Mouse (Mus musculus) heart, embryonic 11.5 days (tissue): ENCODE data around the gene Fsip1. TPM values are rescaled to one million over a fixed set of nuclear protein-coding genes. Genes with fewer than 3 reads are reported as not detected.
A peak's percentile ranks its signal among the peaks of the same experiment; 100 is the strongest.

ENCODE experiments used
- ATAC-seq: fragments of 200-750 bp; cut with Nextera tagmentation; replicated peaks from 2 replicates; pipeline ENCODE4 v1.8.0; 2017; ENCODE audit warnings: moderate library complexity; ENCODE audit not compliant: insufficient number of reproducible peaks, low FRiP score, low TSS enrichment
- H3K27ac ChIP-seq: fragments of 300-500 bp; sonication (generic); 2 replicates; pipeline ENCODE4 v1.5.1; 2014; ENCODE audit warnings: mild to moderate bottlenecking, low read depth, low read length
- H3K27me3 ChIP-seq: fragments of 300-500 bp; sonication (generic); 2 replicates; pipeline ENCODE4 v1.6.1; 2014; ENCODE audit warnings: mild to moderate bottlenecking, low read length, mixed read lengths; ENCODE audit not compliant: control insufficient read depth, insufficient read depth
- H3K36me3 ChIP-seq: fragments of 300-500 bp; sonication (generic); 2 replicates; pipeline ENCODE4 v1.6.1; 2014; ENCODE audit warnings: mild to moderate bottlenecking, low read length, moderate library complexity, mixed read lengths; ENCODE audit not compliant: control insufficient read depth, insufficient read depth
- H3K4me1 ChIP-seq: fragments of 300-500 bp; sonication (generic); 2 replicates; pipeline ENCODE4 v1.6.1; 2014; ENCODE audit warnings: low read length; ENCODE audit not compliant: control insufficient read depth, insufficient read depth
- H3K4me2 ChIP-seq: fragments of 300-500 bp; sonication (generic); 2 replicates; pipeline ENCODE4 v1.6.1; 2014; ENCODE audit warnings: mild to moderate bottlenecking, moderate library complexity
- H3K4me3 ChIP-seq: fragments of 300-500 bp; sonication (generic); 2 replicates; pipeline ENCODE4 v1.5.1; 2014; ENCODE audit warnings: low read depth, low read length
- H3K9ac ChIP-seq: fragments of 300-500 bp; sonication (generic); 2 replicates; pipeline ENCODE4 v1.6.1; 2014; ENCODE audit warnings: mild to moderate bottlenecking, low read depth, low read length, moderate library complexity
- H3K9me3 ChIP-seq: fragments of 300-500 bp; sonication (generic); replicated peaks from 2 replicates; pipeline ENCODE4 v1.6.1; 2016; ENCODE audit warnings: low read length; ENCODE audit not compliant: control insufficient read depth
- WGBS: fragments of 180-500 bp; shearing (Covaris S2); extraction: QIAGEN DNeasy Blood & Tissue Kit; methylation state at CpG from one replicate; pipeline ENCODE4 v1.1.7; 2014; ENCODE audit not compliant: insufficient replicate concordance; 5-methylcytosine and 5-hydroxymethylcytosine counted together
- polyA plus RNA-seq: library from polyadenylated mRNA; unstranded; fragments of >200 nt; fragmentation: Nextera tagmentation; extraction: Ambion mirVana; gene quantifications from 2 replicates; pipeline ENCODE4 v1.2.1, GENCODE M21; 2014

Gene Fsip1
- polyA plus RNA-seq, 1 experiment from 2014 or later, result 0.34 TPM

DNA sequence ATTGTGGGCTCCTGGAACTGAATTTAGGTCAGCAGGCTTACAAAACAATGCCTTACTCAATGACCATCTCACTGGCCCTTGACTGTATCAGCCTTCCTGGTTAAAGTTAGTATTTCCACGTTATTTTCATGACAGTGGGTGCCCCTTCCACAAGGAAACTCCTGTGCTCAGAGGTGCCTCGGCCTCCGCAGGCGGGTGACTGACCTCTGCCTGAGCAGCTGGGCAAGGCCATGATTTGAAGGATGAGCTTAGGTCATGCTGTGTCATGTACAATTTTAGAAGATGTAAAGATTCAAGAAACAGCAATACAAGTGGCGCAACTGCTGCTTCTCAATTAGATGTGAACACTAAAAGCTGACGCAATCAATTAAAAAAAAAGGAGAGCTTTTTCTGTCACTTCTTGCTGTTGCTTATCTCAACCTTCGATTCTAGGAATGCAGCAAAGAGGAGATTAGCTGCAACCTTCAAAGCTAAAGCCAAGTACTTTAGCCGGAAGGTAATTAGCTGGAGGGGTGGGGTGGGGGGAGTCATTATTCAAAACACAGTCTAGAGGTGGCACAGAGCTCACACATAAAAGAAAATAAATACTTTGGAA lies 50.7 kb downstream of the Fsip1 start:
- WGBS, result 24% methylated on average over 8 of the region's 8 CpGs
- H3K4me3 ChIP-seq, result no peak overlapping the region
- no peak overlapping the region for H3K9ac ChIP-seq
- H3K4me1 ChIP-seq, result peaks cover 8% of the 10 kb centered on the region; the same call in 1 of the 2 replicates
- H3K4me2 ChIP-seq, result no peak overlapping the region
- ATAC-seq, result no peak
- H3K27ac ChIP-seq, result no peak overlapping the region
- H3K27me3 ChIP-seq, result peaks cover 11% of the 10 kb centered on the region
- no peaks in the 10 kb centered on the region for H3K36me3 ChIP-seq
- no peaks in the 10 kb centered on the region for H3K9me3 ChIP-seq

GRCm38 (mm10) chr2:118204646-118205045 lies 52.1 kb downstream of the Fsip1 start:
- no peaks in the 10 kb centered on the region for H3K9me3 ChIP-seq
- peaks cover 8% of the 10 kb centered on the region; the same call in 1 of the 2 replicates for H3K4me1 ChIP-seq
- H3K4me2 ChIP-seq, result no peak overlapping the region
- peaks cover 11% of the 10 kb centered on the region for H3K27me3 ChIP-seq
- H3K27ac ChIP-seq, result no peak overlapping the region
- H3K36me3 ChIP-seq, result no peaks in the 10 kb centered on the region
- 82% methylated on average over 4 of the region's 4 CpGs for WGBS
- H3K9ac ChIP-seq, result no peak overlapping the region
- no peak overlapping the region for H3K4me3 ChIP-seq
- no peak for ATAC-seq

- H3K36me3 ChIP-seq, result no peaks in the 10 kb centered on the region
- no peak overlapping the region for H3K4me3 ChIP-seq
- H3K9me3 ChIP-seq, result no peaks in the 10 kb centered on the region
- ATAC-seq, result no peak
- no peak overlapping the region for H3K27ac ChIP-seq
- WGBS, result 20% methylated on average over 16 of the region's 16 CpGs
- H3K27me3 ChIP-seq, result peaks cover 7% of the 10 kb centered on the region
- H3K4me2 ChIP-seq, result peak overlapping the region; percentile 33
- H3K4me1 ChIP-seq, result peaks cover 8% of the 10 kb centered on the region; the same call in 1 of the 2 replicates
- H3K9ac ChIP-seq, result no peak overlapping the region
Observed at GRCm38 (mm10) chr2:118203739-118204461, 52.9 kb downstream of the Fsip1 start.

DNA sequence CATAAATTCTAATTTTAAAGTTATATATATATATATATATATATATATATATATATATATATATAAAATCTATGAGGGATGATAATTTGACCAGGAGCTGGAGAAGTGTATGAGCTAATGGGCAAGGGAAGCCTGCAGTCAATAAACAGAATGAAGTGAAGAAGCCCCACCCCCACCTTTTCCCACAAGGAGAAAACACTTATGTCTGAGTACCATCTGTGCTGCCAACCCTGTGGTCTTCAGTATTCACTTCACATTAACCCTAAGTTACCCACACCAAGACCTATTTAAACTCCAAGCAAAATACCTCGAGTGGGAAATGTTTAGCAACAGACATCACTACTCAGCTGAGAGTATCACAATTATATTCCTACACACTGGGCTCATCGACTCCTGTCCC lies 53.8 kb downstream of the Fsip1 start:
- 61% methylated on average over 2 of the region's 2 CpGs for WGBS
- peaks cover 7% of the 10 kb centered on the region for H3K27me3 ChIP-seq
- no peak for ATAC-seq

GRCm38 (mm10) chr2:118201983-118202382 lies 54.8 kb downstream of the Fsip1 start:
- Histone ChIP-seq H3K9ac (no peak overlapping the region), H3K4me1 (peaks cover 8% of the 10 kb centered on the region; the same call in 1 of the 2 replicates), H3K27me3 (peaks cover 7% of the 10 kb centered on the region), H3K27ac (no peak overlapping the region), H3K4me3 (no peak overlapping the region), H3K4me2 (no peak overlapping the region), H3K36me3 (no peaks in the 10 kb centered on the region), H3K9me3 (no peaks in the 10 kb centered on the region)
- no peak for ATAC-seq

More for the DNA sequence above, 53.8 kb downstream of the Fsip1 start:
- Histone ChIP-seq H3K9me3 (no peaks in the 10 kb centered on the region), H3K4me1 (peaks cover 8% of the 10 kb centered on the region; the same call in 1 of the 2 replicates), H3K9ac (no peak overlapping the region), H3K4me2 (no peak overlapping the region), H3K27ac (no peak overlapping the region), H3K36me3 (no peaks in the 10 kb centered on the region), H3K4me3 (no peak overlapping the region)

DNA sequence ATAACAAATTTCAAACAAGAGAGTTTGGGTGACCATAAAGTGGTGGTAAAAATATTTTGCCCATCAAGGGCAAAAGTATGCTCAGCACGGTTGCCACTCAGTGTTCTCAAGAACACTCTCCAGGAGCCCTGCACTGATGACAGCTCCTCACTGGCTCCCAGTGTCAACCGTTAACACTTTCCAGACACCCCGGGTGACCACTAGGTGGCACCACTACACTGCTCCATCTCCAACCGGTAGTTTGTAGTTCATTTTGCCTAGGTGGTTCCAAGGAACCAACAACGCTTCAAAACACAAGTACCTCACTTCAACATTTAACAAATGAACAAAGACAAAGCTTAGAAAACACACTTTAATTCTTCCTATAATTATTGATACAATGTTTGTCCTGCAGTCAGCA lies 56.9 kb downstream of the Fsip1 start:
- no peak overlapping the region for H3K4me2 ChIP-seq
- ATAC-seq, result no peak
- 8% methylated on average over 5 of the region's 5 CpGs for WGBS

GRCm38 (mm10) chr2:118196966-118197365 lies 59.8 kb downstream of the Fsip1 start:
- WGBS, result 72% methylated on average over 3 of the region's 3 CpGs
- H3K4me2 ChIP-seq, result no peak overlapping the region
- H3K27me3 ChIP-seq, result peaks cover 4% of the 10 kb centered on the region
- no peak overlapping the region for H3K27ac ChIP-seq
- no peak for ATAC-seq
- H3K36me3 ChIP-seq, result no peaks in the 10 kb centered on the region
- H3K4me1 ChIP-seq, result no peaks in the 10 kb centered on the region
- H3K9me3 ChIP-seq, result no peaks in the 10 kb centered on the region
- no peak overlapping the region for H3K4me3 ChIP-seq
- H3K9ac ChIP-seq, result no peak overlapping the region

More for the DNA sequence above, 56.9 kb downstream of the Fsip1 start:
- H3K27me3 ChIP-seq, result peaks cover 7% of the 10 kb centered on the region
- no peaks in the 10 kb centered on the region for H3K36me3 ChIP-seq
- H3K4me3 ChIP-seq, result no peak overlapping the region
- H3K27ac ChIP-seq, result no peak overlapping the region
- no peak overlapping the region for H3K9ac ChIP-seq
- H3K4me1 ChIP-seq, result 0 out of 2 replicates have a peak, but pooled peaks cover 3% of the 10 kb centered on the region
- H3K9me3 ChIP-seq, result no peaks in the 10 kb centered on the region

DNA sequence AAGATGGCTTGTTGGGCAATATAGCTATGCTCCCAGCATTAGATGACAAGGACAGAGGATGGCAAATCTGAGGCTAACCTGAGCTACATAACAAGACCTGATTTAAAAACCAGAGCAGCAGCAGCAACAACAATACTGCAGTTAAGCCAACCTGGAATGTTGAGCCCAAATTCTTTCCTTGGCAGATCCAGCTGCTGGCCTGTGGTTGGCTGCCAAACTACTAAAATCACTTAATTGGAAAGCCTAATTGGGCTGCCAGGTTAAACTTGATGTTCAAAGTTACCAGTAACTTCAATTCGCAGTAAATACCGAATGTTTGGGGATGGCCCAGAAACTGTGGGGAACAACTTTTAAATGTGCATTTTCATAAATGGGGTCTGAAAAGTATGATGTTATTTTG lies 74.6 kb downstream of the Fsip1 start:
- no peaks in the 10 kb centered on the region for H3K36me3 ChIP-seq
- WGBS, result 85% methylated on average over 2 of the region's 2 CpGs

More for the DNA sequence above, 74.6 kb downstream of the Fsip1 start:
- no peak overlapping the region for H3K27ac ChIP-seq
- no peak overlapping the region for H3K4me2 ChIP-seq
- no peak overlapping the region for H3K4me3 ChIP-seq
- no peaks in the 10 kb centered on the region for H3K27me3 ChIP-seq
- no peak overlapping the region for H3K9ac ChIP-seq
- ATAC-seq, result no peak
- H3K9me3 ChIP-seq, result 0 out of 2 replicates have a peak, but pooled peaks cover 3% of the 10 kb centered on the region
- H3K4me1 ChIP-seq, result 0 out of 2 replicates have a peak, but pooled peaks cover 3% of the 10 kb centered on the region
